Mouse (Mus musculus) heart, embryonic 11.5 days (tissue): ENCODE results near the gene Ech1. TPM values are rescaled to one million over a fixed set of nuclear protein-coding genes. Genes with fewer than 3 reads are reported as not detected.

Source experiments
- ATAC-seq: fragments of 200-750 bp; cut with Nextera tagmentation; replicated peaks from 2 replicates; pipeline ENCODE4 v1.8.0; 2017; ENCODE audit warnings: moderate library complexity; ENCODE audit not compliant: insufficient number of reproducible peaks, low FRiP score, low TSS enrichment
- H3K27ac ChIP-seq: fragments of 300-500 bp; sonication (generic); 2 replicates; pipeline ENCODE4 v1.5.1; 2014; ENCODE audit warnings: mild to moderate bottlenecking, low read depth, low read length
- H3K27me3 ChIP-seq: fragments of 300-500 bp; sonication (generic); 2 replicates; pipeline ENCODE4 v1.6.1; 2014; ENCODE audit warnings: mild to moderate bottlenecking, low read length, mixed read lengths; ENCODE audit not compliant: control insufficient read depth, insufficient read depth
- H3K36me3 ChIP-seq: fragments of 300-500 bp; sonication (generic); 2 replicates; pipeline ENCODE4 v1.6.1; 2014; ENCODE audit warnings: mild to moderate bottlenecking, low read length, moderate library complexity, mixed read lengths; ENCODE audit not compliant: control insufficient read depth, insufficient read depth
- H3K4me1 ChIP-seq: fragments of 300-500 bp; sonication (generic); 2 replicates; pipeline ENCODE4 v1.6.1; 2014; ENCODE audit warnings: low read length; ENCODE audit not compliant: control insufficient read depth, insufficient read depth
- H3K4me2 ChIP-seq: fragments of 300-500 bp; sonication (generic); 2 replicates; pipeline ENCODE4 v1.6.1; 2014; ENCODE audit warnings: mild to moderate bottlenecking, moderate library complexity
- H3K4me3 ChIP-seq: fragments of 300-500 bp; sonication (generic); 2 replicates; pipeline ENCODE4 v1.5.1; 2014; ENCODE audit warnings: low read depth, low read length
- H3K9ac ChIP-seq: fragments of 300-500 bp; sonication (generic); 2 replicates; pipeline ENCODE4 v1.6.1; 2014; ENCODE audit warnings: mild to moderate bottlenecking, low read depth, low read length, moderate library complexity
- H3K9me3 ChIP-seq: fragments of 300-500 bp; sonication (generic); replicated peaks from 2 replicates; pipeline ENCODE4 v1.6.1; 2016; ENCODE audit warnings: low read length; ENCODE audit not compliant: control insufficient read depth
- WGBS: fragments of 180-500 bp; shearing (Covaris S2); extraction: QIAGEN DNeasy Blood & Tissue Kit; methylation state at CpG from one replicate; pipeline ENCODE4 v1.1.7; 2014; ENCODE audit not compliant: insufficient replicate concordance; 5-methylcytosine and 5-hydroxymethylcytosine counted together
- polyA plus RNA-seq: library from polyadenylated mRNA; unstranded; fragments of >200 nt; fragmentation: Nextera tagmentation; extraction: Ambion mirVana; gene quantifications from 2 replicates; pipeline ENCODE4 v1.2.1, GENCODE M21; 2014

Ech1 gene
- polyA plus RNA-seq, 1 experiment from 2014 or later, result 139 TPM

DNA sequence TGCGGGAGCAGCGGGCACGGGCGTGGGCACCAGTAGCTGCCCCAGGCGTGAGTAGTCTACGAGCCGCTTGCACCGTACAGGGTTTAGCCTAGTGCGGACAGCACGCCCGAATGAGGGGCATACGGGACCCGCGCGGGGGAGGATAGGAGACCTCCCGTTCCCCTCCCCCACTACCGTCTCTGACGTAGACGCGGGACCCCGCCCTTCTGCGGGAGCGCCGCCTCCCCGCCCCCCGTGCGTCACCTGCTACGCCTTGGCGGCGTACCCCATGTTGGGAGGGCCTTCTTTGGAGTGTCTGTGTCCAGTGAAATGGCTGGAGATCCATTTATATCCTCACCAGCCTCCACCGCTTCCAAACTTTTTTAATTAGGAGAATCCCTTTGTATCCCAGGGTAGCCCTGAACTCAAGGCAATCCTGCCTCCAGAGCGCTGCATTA lies 16.0 kb upstream of the Ech1 start:
- WGBS, result under 1% methylated on average over 30 of the region's 32 CpGs
- H3K4me1 ChIP-seq, result peaks cover 30% of the 10 kb centered on the region
- H3K9me3 ChIP-seq, result no peaks in the 10 kb centered on the region
- peak overlapping the region; percentile 100 for H3K27ac ChIP-seq
- H3K4me3 ChIP-seq, result peak overlapping the region; percentile 82
- peak overlapping the region; percentile 97 for H3K4me2 ChIP-seq
- H3K9ac ChIP-seq, result peak overlapping the region; percentile 98
- H3K36me3 ChIP-seq, result peaks cover 13% of the 10 kb centered on the region
- H3K27me3 ChIP-seq, result no peaks in the 10 kb centered on the region
- ATAC-seq, result peak; percentile 70

DNA sequence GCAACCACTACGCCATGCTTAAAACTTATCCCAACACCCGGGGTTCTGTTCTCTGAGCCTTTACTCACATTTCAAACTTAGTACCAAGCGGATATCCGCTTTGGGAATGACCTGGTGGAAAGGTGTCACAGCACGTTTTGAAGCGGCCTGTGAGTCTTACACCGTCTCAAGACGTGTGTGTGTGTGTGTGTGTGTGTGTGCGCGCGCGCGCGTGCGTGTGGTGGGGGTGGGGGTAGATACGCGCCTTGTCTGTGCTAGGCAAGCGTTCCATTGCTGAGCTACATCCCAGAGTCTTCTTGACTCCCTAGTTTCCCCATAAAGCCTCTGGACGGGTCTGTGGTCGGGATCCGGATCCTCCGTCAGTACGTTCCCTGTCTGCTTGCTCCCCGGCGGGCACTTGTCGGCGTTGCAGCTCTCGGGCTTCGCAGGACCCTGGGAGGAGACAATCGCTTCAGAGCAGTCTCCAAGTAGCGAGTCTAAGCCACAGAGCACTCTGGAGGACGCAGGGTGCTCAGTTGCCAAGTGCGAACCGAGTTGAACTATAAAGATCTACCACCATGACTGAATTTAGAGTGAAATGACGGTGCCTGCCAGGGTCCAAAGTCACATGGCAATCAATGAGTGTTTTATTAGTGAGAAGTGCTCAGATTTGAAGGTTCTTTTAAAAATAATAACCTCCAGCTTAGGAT lies 15.5 kb upstream of the Ech1 start:
- peaks cover 18% of the 10 kb centered on the region for H3K36me3 ChIP-seq
- H3K4me3 ChIP-seq, result peak overlapping the region; percentile 82
- peak overlapping the region; percentile 97 for H3K4me2 ChIP-seq
- H3K9me3 ChIP-seq, result no peaks in the 10 kb centered on the region
- H3K9ac ChIP-seq, result peak overlapping the region; percentile 98
- ATAC-seq, result peak; percentile 20
- under 1% methylated on average over 35 of the region's 35 CpGs for WGBS
- peaks cover 29% of the 10 kb centered on the region for H3K4me1 ChIP-seq
- H3K27me3 ChIP-seq, result no peaks in the 10 kb centered on the region
- peak overlapping the region; percentile 100 for H3K27ac ChIP-seq

DNA sequence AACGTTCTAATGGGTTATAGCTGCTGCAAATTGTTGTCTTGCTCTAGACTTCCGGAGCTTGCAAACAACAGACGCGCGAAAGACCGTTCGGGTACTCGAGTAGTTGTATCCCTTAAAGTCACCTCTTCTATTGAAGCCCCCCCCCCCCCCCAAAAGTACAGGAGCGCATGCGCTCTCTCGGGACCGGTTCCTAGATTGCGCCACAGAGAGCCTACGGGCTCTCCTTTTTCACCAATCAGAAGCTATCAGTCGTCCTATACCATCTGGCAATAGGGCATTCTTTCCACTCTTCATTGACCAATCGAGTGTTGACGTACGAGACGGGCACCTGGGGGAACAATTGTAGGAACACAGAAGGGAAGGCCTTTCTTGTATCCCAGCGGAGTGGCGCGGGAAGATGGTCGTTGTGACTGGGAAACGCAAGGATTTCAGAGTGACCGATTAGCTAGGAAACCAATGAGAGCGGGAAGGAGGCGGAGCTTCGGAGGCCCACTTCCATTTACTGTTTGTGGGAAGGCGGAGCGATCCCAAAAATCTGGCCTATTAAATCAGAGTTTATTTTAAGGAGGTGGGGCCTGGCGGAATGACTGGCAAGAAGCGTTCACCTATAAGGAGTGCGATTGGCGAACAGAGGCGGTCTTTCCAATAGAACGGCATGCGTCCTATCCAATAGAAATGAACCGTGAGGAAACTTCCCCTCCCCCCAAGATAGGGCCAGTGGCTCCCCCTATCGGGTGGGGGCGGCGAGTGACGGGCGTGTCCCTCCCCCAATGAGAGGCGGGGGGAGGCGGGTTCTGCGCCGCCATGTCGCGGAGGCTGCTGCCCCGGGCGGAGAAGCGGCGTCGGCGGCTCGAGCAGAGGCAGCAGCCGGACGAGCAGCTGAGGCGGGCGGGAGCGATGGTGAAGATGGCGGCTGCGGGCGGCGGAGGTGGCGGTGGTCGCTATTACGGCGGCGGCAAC lies 14.6 kb upstream of the Ech1 start:
- peaks cover 35% of the 10 kb centered on the region for H3K4me1 ChIP-seq
- peak overlapping the region; percentile 98 for H3K9ac ChIP-seq
- ATAC-seq, result peak; percentile 87
- peak overlapping the region; percentile 97 for H3K4me2 ChIP-seq
- no peaks in the 10 kb centered on the region for H3K27me3 ChIP-seq
- peaks cover 24% of the 10 kb centered on the region for H3K36me3 ChIP-seq
- H3K27ac ChIP-seq, result peak overlapping the region; percentile 100
- WGBS, result under 1% methylated on average over 68 of the region's 70 CpGs
- peak overlapping the region; percentile 88 for H3K4me3 ChIP-seq
- no peaks in the 10 kb centered on the region for H3K9me3 ChIP-seq

DNA sequence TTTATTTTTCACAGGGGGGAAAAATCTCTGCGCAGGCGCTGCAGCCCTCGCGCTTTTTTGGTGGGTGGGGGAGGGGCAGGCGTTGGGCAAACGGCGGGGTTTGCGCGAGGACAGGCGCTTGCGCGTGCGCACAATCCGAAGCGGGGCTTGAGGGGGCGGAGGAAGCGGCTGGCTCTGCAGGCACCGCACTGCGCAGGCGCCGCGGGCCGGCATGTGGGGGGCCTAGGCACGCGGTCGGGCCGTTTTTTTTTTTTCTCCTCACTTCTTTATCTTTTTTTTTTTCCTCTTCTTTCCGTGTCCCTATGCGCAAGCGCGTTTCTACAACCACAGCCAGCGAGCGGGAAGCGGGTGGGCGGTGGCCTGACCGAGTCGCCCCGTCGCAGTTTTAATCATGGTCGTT lies 13.8 kb upstream of the Ech1 start:
- peaks cover 31% of the 10 kb centered on the region for H3K36me3 ChIP-seq
- H3K4me1 ChIP-seq, result peaks cover 41% of the 10 kb centered on the region
- H3K4me2 ChIP-seq, result peak overlapping the region; percentile 94
- under 1% methylated on average over 39 of the region's 40 CpGs for WGBS
- H3K9ac ChIP-seq, result peak overlapping the region; percentile 98
- ATAC-seq, result peak; percentile 73
- H3K27me3 ChIP-seq, result no peaks in the 10 kb centered on the region
- peak overlapping the region; percentile 88 for H3K4me3 ChIP-seq
- no peaks in the 10 kb centered on the region for H3K9me3 ChIP-seq
- H3K27ac ChIP-seq, result peak overlapping the region; percentile 99

DNA sequence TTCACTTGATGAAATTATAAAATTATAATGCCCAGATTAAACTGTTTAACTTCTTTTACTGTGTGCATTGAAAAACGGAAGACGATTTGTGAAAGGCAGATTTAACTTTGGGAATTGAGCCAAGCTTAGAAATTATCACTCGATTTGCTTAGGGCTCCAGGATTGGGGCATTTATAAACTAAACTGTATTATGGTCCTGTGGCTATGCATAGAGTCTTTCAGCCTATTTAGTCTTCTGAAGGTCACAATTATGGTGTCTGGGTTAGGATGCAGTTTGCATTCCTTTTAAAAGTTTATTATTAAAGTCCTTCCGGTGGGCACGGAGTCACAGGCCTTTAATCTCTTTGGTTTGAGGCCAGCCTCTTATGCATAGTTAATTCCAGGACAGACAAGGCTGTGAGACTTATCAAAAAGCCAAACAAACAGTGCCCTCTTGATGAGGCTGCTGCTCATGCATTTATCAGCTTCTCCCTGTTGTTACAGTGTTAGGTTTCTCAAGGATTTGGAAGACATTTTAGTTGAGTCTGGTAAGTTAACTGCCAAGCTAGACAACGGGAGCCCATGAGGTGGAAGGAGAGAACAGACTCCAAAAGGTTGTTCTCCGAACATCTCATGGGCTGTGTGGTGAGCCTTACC lies 13.3 kb upstream of the Ech1 start:
- ATAC-seq, result no peak
- Histone ChIP-seq H3K9me3 (no peaks in the 10 kb centered on the region), H3K4me3 (peak overlapping the region; percentile 88), H3K36me3 (peaks cover 37% of the 10 kb centered on the region), H3K4me2 (peak overlapping the region; percentile 94), H3K9ac (peak overlapping the region; percentile 98), H3K27ac (peak overlapping the region; percentile 99), H3K27me3 (no peaks in the 10 kb centered on the region), H3K4me1 (peaks cover 44% of the 10 kb centered on the region)
- WGBS, result 6% methylated on average over 7 of the region's 7 CpGs

DNA sequence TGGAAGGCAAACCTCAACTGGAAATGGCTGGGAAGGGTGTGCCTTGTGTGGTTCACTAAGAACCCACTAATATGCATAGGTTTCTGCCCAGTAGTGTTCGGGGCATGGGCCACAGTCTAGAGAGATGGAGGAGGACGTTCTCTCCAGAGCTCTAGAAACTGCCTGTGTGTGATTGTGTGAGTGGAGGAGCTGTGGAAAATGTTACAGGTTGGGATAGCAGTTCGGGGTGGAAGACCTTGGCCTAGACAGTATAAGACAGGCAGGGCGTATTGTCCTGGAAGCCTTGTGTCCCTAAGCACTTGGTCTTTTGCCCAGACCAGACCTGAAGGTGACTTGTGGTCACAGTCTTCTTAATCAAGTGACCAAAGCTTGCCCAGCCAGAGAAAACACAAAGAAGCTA lies 12.6 kb upstream of the Ech1 start:
- Histone ChIP-seq H3K4me3 (peak overlapping the region; percentile 88), H3K27ac (peak overlapping the region; percentile 43; the same call in 1 of the 2 replicates), H3K4me2 (peak overlapping the region; percentile 94), H3K36me3 (peaks cover 44% of the 10 kb centered on the region), H3K9ac (peak overlapping the region; percentile 98), H3K4me1 (peaks cover 47% of the 10 kb centered on the region), H3K9me3 (no peaks in the 10 kb centered on the region), H3K27me3 (no peaks in the 10 kb centered on the region)
- 59% methylated on average over 4 of the region's 4 CpGs for WGBS
- ATAC-seq, result no peak

DNA sequence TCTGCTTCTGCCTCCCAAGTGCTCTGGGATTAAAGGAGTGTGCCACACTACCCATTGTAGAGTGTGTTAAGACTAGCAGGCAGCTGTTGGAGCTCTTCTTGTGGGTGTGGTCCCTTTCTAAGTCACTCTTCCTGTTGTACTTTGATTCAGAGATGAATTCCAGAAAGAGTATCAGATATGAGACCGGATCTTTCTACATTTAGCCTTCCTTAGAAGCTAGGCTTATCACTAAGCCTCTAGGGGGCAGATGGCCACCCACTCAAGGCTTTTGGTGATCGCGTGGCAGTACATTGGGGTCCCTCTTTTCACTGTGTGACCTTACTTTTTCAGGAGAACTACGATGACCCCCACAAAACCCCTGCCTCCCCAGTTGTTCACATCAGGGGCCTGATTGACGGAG lies 12.1 kb upstream of the Ech1 start:
- 65% methylated on average over 5 of the region's 5 CpGs for whole genome bisulfite sequencing
- Histone ChIP-seq H3K36me3 (peaks cover 49% of the 10 kb centered on the region), H3K4me2 (peak overlapping the region; percentile 94), H3K4me1 (peaks cover 42% of the 10 kb centered on the region), H3K4me3 (peak overlapping the region; percentile 88), H3K27ac (0 out of 2 replicates have a peak overlapping the region, but pooled peaks have one; percentile 25), H3K9me3 (no peaks in the 10 kb centered on the region), H3K9ac (peak overlapping the region; percentile 40; the same call in 1 of the 2 replicates), H3K27me3 (no peaks in the 10 kb centered on the region)
- no peak for ATAC-seq

DNA sequence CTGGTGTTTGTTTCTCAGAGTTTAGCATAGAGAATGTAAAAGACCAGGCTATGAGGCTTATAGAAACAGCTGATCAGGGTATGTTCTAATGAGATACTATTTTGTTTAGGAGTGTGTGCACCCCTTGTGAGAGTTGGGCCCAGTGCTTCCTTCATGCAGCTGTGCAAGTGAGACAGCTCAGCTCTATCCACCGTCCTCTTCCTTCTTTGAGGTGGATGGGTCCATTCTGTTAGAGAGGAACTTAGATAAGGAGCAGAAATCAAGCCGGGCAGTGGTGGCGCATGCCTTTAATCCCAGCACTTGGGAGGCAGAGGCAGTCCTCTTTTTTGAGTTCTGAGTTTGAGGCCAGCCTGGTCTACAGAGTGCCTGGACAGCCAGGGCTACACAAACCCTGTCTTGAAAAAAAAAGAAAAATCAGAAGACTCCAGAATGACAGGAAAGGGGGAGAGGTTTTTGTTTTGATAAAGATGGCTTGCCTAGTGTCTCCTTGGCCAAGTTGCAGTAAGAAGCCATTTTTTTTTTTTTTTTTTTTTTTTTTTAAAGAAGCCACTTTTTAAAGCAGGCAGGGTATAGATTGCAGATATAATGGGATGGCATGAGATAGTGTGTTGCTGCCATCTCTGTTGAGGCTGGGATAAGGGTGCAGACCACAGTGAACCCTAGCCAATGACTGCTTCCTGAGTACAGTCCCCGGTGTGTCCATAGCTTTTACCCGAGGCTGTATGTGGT lies 10.5 kb upstream of the Ech1 start:
- Histone ChIP-seq H3K4me1 (peaks cover 42% of the 10 kb centered on the region), H3K4me2 (no peak overlapping the region), H3K9me3 (no peaks in the 10 kb centered on the region), H3K9ac (no peak overlapping the region), H3K36me3 (peaks cover 61% of the 10 kb centered on the region), H3K27ac (no peak overlapping the region), H3K4me3 (no peak overlapping the region), H3K27me3 (no peaks in the 10 kb centered on the region)
- no peak for ATAC-seq
- WGBS, result 66% methylated on average over 5 of the region's 5 CpGs
